Mouse (Mus musculus) lung, embryonic 14.5 days (tissue): ENCODE measurements around the gene Kidins220. TPM values are rescaled to one million over a fixed set of nuclear protein-coding genes. Genes with fewer than 3 reads are reported as not detected.

Experiments used
- ATAC-seq: fragments of 200-750 bp; cut with Nextera tagmentation; 2 replicates; pipeline ENCODE4 v1.8.0; 2017; ENCODE audit warnings: mild to moderate bottlenecking, moderate TSS enrichment, moderate library complexity; ENCODE audit not compliant: insufficient read depth
- DNase-seq: peaks from one replicate; pipeline ENCODE4 v3.0.0-alpha.2; 2015
- H3K27ac ChIP-seq: fragments of 300-500 bp; sonication (generic); 2 replicates; pipeline ENCODE4 v1.5.1; 2014; ENCODE audit warnings: low read depth, mild to moderate bottlenecking, moderate library complexity
- H3K27me3 ChIP-seq: fragments of 300-500 bp; sonication (generic); 2 replicates; pipeline ENCODE4 v1.6.1; 2014; ENCODE audit warnings: low read length, control low read depth; ENCODE audit not compliant: insufficient read depth
- H3K36me3 ChIP-seq: fragments of 300-500 bp; sonication (generic); 2 replicates; pipeline ENCODE4 v1.6.1; 2014; ENCODE audit warnings: control low read depth; ENCODE audit not compliant: insufficient read depth
- H3K4me1 ChIP-seq: fragments of 300-500 bp; sonication (generic); 2 replicates; pipeline ENCODE4 v1.6.1; 2014; ENCODE audit warnings: antibody characterized with exemption, control low read depth; ENCODE audit not compliant: insufficient read depth
- H3K4me2 ChIP-seq: fragments of 300-500 bp; sonication (generic); 2 replicates; pipeline ENCODE4 v1.6.1; 2014; ENCODE audit warnings: mild to moderate bottlenecking
- H3K4me3 ChIP-seq: fragments of 300-500 bp; sonication (generic); 2 replicates; pipeline ENCODE4 v1.5.1; 2014; ENCODE audit warnings: low read depth, low read length
- H3K9ac ChIP-seq: fragments of 300-500 bp; sonication (generic); 2 replicates; pipeline ENCODE4 v1.6.1; 2014
- H3K9me3 ChIP-seq: fragments of 300-500 bp; sonication (generic); 2 replicates; pipeline ENCODE4 v1.6.1; 2016; ENCODE audit warnings: low read depth, low read length, control low read depth
- CTCF ChIP-seq: IDR thresholded peaks from 2 replicates; pipeline ENCODE4 v1.5.1; 2016; ENCODE audit warnings: antibody characterized with exemption, low read depth
- WGBS: fragments of 180-500 bp; shearing (Covaris S2); extraction: QIAGEN DNeasy Blood & Tissue Kit; methylation state at CpG from one replicate; pipeline ENCODE4 v1.1.7; 2014; 5-methylcytosine and 5-hydroxymethylcytosine counted together
- polyA plus RNA-seq: library from polyadenylated mRNA; unstranded; fragments of >200 nt; fragmentation: Nextera tagmentation; extraction: Ambion mirVana; gene quantifications from 2 replicates; pipeline ENCODE4 v1.2.1, GENCODE M21; 2014

The Kidins220 gene
- polyA plus RNA-seq, 1 experiment from 2014 or later, result 25.7 TPM

DNA sequence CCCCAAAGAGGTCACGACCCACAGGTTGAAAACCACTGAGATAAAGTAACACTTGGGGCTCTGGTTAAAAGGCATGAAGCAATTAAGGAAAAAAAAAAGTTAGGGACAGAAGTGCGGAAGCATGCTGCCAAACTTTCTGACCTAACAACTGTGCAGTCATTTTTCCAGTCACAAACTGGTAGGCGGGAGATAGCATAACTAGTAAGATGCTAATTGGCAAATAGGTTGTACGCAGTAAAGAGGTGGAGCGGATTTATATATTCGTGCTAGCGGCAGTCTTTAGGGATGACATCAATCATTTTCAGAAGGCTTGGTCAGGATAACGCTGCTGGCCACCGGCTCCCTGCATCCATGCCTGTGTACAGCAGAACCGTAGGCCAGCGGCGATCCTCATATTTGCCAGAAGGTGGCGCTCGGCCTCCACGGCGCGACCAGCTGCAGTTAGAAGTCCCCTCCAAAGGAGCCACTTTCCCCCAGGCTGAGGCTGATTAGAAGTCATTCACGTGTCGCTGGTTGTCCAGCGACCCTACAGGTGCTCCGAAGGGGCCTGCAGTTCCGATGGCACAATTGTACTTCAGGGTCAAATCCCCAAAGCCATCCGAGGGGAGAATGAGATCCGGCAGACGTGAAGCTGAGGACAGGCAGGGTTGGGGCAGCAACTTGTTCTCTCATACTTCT lies 117.4 kb downstream of the Kidins220 start:
- WGBS, result 6% methylated on average over 25 of the region's 25 CpGs
- H3K9me3 ChIP-seq, result no peaks in the 10 kb centered on the region
- ATAC-seq, result peak; percentile 50
- H3K9ac ChIP-seq, result peak overlapping the region; percentile 38
- no peaks in the 10 kb centered on the region for H3K4me1 ChIP-seq
- H3K36me3 ChIP-seq, result peaks cover 6% of the 10 kb centered on the region; the same call in 1 of the 2 replicates
- peak; percentile 94 for DNase-seq
- peak overlapping the region; percentile 79 for H3K27ac ChIP-seq
- peak overlapping the region; percentile 41 for H3K4me3 ChIP-seq
- no peaks in the 10 kb centered on the region for H3K27me3 ChIP-seq
- H3K4me2 ChIP-seq, result peak overlapping the region; percentile 73
- TF ChIP-seq CTCF, result peak; percentile 99

GRCm38 (mm10) chr12:25092751-25093211 lies 118.1 kb downstream of the Kidins220 start:
- 3% methylated on average over 17 of the region's 17 CpGs for WGBS
- H3K9me3 ChIP-seq, result no peaks in the 10 kb centered on the region
- H3K9ac ChIP-seq, result peak overlapping the region; percentile 56
- H3K4me3 ChIP-seq, result peak overlapping the region; percentile 41
- H3K4me1 ChIP-seq, result 0 out of 2 replicates have a peak, but pooled peaks cover 2% of the 10 kb centered on the region
- H3K4me2 ChIP-seq, result peak overlapping the region; percentile 73
- TF ChIP-seq CTCF, result no peak
- peak overlapping the region; percentile 79 for H3K27ac ChIP-seq
- ATAC-seq (peak; percentile 15), DNase-seq (peak; percentile 78)
- peaks cover 6% of the 10 kb centered on the region; the same call in 1 of the 2 replicates for H3K36me3 ChIP-seq
- H3K27me3 ChIP-seq, result no peaks in the 10 kb centered on the region

DNA sequence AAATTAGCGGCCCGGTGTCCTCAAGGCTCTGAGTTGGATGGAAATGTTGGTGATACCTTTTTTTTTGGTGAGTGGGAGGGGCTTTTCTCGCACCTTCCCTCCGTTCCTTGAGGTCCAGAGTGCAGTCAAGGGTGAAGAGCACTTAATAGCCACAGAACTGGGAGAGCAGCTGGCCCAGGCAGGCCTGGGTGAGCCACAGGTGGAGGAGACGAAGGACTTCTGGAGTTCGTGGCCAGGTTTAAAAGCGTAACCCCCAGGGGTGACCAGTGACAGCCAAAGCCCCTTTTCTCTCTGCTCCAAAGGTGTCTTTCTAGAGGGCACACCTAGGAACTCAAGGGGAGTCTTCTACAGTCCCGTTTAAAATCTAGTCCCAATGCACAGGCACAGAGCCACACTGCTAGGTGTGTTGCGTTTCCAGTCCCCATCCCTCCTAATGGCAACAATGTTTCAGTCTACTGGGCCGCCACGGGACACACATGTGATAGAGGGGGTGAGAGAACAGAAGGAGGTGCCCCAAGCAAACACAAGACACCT lies 118.6 kb downstream of the Kidins220 start:
- no peaks in the 10 kb centered on the region for H3K9me3 ChIP-seq
- no peaks in the 10 kb centered on the region for H3K27me3 ChIP-seq
- DNase-seq, result peak; percentile 29
- H3K36me3 ChIP-seq, result peaks cover 6% of the 10 kb centered on the region; the same call in 1 of the 2 replicates
- peak overlapping the region; percentile 41 for H3K4me3 ChIP-seq
- H3K27ac ChIP-seq, result peak overlapping the region; percentile 79; the same call in 1 of the 2 replicates
- no peak for TF ChIP-seq CTCF
- peak overlapping the region; percentile 73 for H3K4me2 ChIP-seq
- H3K9ac ChIP-seq, result peak overlapping the region; percentile 56
- WGBS, result 16% methylated on average over 11 of the region's 11 CpGs
- no peak for ATAC-seq
- H3K4me1 ChIP-seq, result 0 out of 2 replicates have a peak, but pooled peaks cover 7% of the 10 kb centered on the region

GRCm38 (mm10) chr12:25094621-25095521 lies 120.1 kb downstream of the Kidins220 start:
- Histone ChIP-seq H3K36me3 (peaks cover 6% of the 10 kb centered on the region; the same call in 1 of the 2 replicates), H3K27me3 (no peaks in the 10 kb centered on the region), H3K27ac (peak overlapping the region; percentile 86), H3K4me1 (0 out of 2 replicates have a peak, but pooled peaks cover 8% of the 10 kb centered on the region), H3K9me3 (no peaks in the 10 kb centered on the region), H3K9ac (peak overlapping the region; percentile 87), H3K4me2 (peak overlapping the region; percentile 69), H3K4me3 (peak overlapping the region; percentile 76)
- 1% methylated on average over 22 of the region's 22 CpGs for WGBS
- peak; percentile 59 for DNase-seq
- TF ChIP-seq CTCF, result 0 out of 2 replicates have a peak, but pooled peaks have one; percentile 12
- no peak for ATAC-seq

GRCm38 (mm10) chr12:25095538-25095937 lies 120.8 kb downstream of the Kidins220 start:
- Histone ChIP-seq H3K27me3 (no peaks in the 10 kb centered on the region), H3K36me3 (peaks cover 6% of the 10 kb centered on the region; the same call in 1 of the 2 replicates), H3K4me1 (0 out of 2 replicates have a peak, but pooled peaks cover 8% of the 10 kb centered on the region), H3K9me3 (no peaks in the 10 kb centered on the region), H3K27ac (peak overlapping the region; percentile 86), H3K4me2 (peak overlapping the region; percentile 69), H3K4me3 (peak overlapping the region; percentile 76), H3K9ac (peak overlapping the region; percentile 87)
- whole genome bisulfite sequencing, result under 1% methylated on average over 19 of the region's 19 CpGs
- ATAC-seq, result no peak
- TF ChIP-seq CTCF, result no peak
- DNase-seq, result no peak

- no peaks in the 10 kb centered on the region for H3K27me3 ChIP-seq
- H3K4me1 ChIP-seq, result 0 out of 2 replicates have a peak, but pooled peaks cover 8% of the 10 kb centered on the region
- H3K4me3 ChIP-seq, result peak overlapping the region; percentile 76
- under 1% methylated on average over 41 of the region's 41 CpGs for WGBS
- H3K9ac ChIP-seq, result peak overlapping the region; percentile 87
- H3K9me3 ChIP-seq, result no peaks in the 10 kb centered on the region
- H3K36me3 ChIP-seq, result peaks cover 6% of the 10 kb centered on the region; the same call in 1 of the 2 replicates
- no peak; the same call in 1 of the 2 replicates for TF ChIP-seq CTCF
- DNase-seq (peak; percentile 99), ATAC-seq (peak; percentile 76)
- peak overlapping the region; percentile 69 for H3K4me2 ChIP-seq
- peak overlapping the region; percentile 99 for H3K27ac ChIP-seq
Measured at GRCm38 (mm10) chr12:25095974-25096639, 121.4 kb downstream of the Kidins220 start.
